In the genomic region with DNA sequence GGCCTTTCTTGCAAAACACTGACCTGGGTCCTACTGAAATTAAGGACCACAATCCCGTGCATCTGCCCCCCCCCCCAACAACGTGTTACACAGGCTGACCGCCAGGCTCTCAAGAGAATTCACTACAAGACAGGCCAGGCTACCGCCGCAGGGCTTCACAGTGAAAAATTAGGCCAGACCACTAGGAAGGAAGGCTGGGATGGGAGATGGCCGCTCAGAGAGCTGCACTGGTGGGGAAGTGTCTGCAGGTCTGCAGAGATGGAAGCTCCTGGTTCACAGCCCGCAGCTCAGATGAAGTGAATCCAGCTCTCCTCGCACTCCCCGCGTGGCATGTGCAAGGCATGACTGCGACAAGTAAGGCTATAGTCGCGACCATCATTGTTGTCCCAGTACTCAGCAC, we compare ENCODE assay signal across 8 mouse cellular contexts. TPM values are rescaled to one million over a fixed set of nuclear protein-coding genes. Genes with fewer than 3 reads are reported as not detected.
DNase-seq lines count a peak whose midpoint lies in the region; ATAC-seq lines count a peak whose summit lies in the region.

No protein-coding gene starts in this region.

- H3K9ac ChIP-seq in forebrain, embryonic 11.5 days (ENCODE audit: low read length) = no peak overlapping the region
- no peak overlapping the region for H3K9ac ChIP-seq in liver, embryonic 13.5 days

- H3K9me3 ChIP-seq in forebrain, embryonic 10.5 days = no peaks in the 10 kb centered on the region
- no peaks in the 10 kb centered on the region for H3K9me3 ChIP-seq in forebrain, embryonic 11.5 days (ENCODE audit: control insufficient read depth, low read length)
- H3K9me3 ChIP-seq in liver, embryonic 13.5 days (replicated peaks) = no peaks in the 10 kb centered on the region

- H3K36me3 ChIP-seq in forebrain, embryonic 10.5 days (replicated peaks) = no peaks in the 10 kb centered on the region
- H3K36me3 ChIP-seq in forebrain, embryonic 11.5 days (ENCODE audit: control insufficient read depth, insufficient read depth, low read length) = no peaks in the 10 kb centered on the region
- no peaks in the 10 kb centered on the region for H3K36me3 ChIP-seq in liver, embryonic 13.5 days

- H3K4me1 ChIP-seq in forebrain, embryonic 10.5 days = peaks cover 22% of the 10 kb centered on the region
- peaks cover 5% of the 10 kb centered on the region; the same call in 1 of the 2 replicates for H3K4me1 ChIP-seq in forebrain, embryonic 11.5 days (replicated peaks; ENCODE audit: control insufficient read depth, insufficient read depth, low read length)
- H3K4me1 ChIP-seq in liver, embryonic 13.5 days (replicated peaks) = peaks cover 36% of the 10 kb centered on the region

- DNase-seq in forebrain, embryonic 10.5 days (ENCODE audit: extremely low spot score, low spot score) = no peak
- no peak for DNase-seq in forebrain, embryonic 11.5 days (ENCODE audit: low spot score)
- DNase-seq in right cerebral cortex, postnatal 4 days = peak; percentile 25
- DNase-seq in right cerebral cortex, adult 18-20 months = no peak
- no peak for DNase-seq in liver, embryonic 13.5 days
- no peak for DNase-seq in spleen, adult 18-20 months
- no peak for DNase-seq in urinary bladder, postnatal 14 days (ENCODE audit: low spot score)
- DNase-seq in adrenal gland, adult (ENCODE audit: inconsistent age in 2 of 2, low spot score in 1 of 2) = no peak

- no peak for ATAC-seq in forebrain, embryonic 11.5 days (replicated peaks; ENCODE audit: low FRiP score)
- no peak for ATAC-seq in liver, embryonic 13.5 days (ENCODE audit: low read depth)

- H3K27me3 ChIP-seq in forebrain, embryonic 10.5 days (ENCODE audit: poor library complexity, severe bottlenecking) = peaks cover 51% of the 10 kb centered on the region
- peaks cover 14% of the 10 kb centered on the region for H3K27me3 ChIP-seq in forebrain, embryonic 11.5 days (ENCODE audit: control insufficient read depth, insufficient read depth, low read length)
- peaks cover 32% of the 10 kb centered on the region for H3K27me3 ChIP-seq in liver, embryonic 13.5 days

- peak overlapping the region; percentile 79 for H3K4me3 ChIP-seq in forebrain, embryonic 10.5 days
- no peak overlapping the region for H3K4me3 ChIP-seq in forebrain, embryonic 11.5 days (ENCODE audit: low read depth, low read length)
- H3K4me3 ChIP-seq in liver, embryonic 13.5 days (replicated peaks) = no peak overlapping the region

- no peak overlapping the region for H3K27ac ChIP-seq in forebrain, embryonic 10.5 days
- H3K27ac ChIP-seq in forebrain, embryonic 11.5 days (ENCODE audit: low read depth, low read length) = no peak overlapping the region
- H3K27ac ChIP-seq in liver, embryonic 13.5 days = no peak overlapping the region

- no peak overlapping the region for H3K4me2 ChIP-seq in forebrain, embryonic 11.5 days (ENCODE audit: low read depth, low read length, severe bottlenecking)
- peak overlapping the region; percentile 72 for H3K4me2 ChIP-seq in liver, embryonic 13.5 days

- WGBS in forebrain, embryonic 10.5 days = 73% methylated on average over 13 of the region's 13 CpGs
- 73% methylated on average over 13 of the region's 13 CpGs for WGBS in forebrain, embryonic 11.5 days
- WGBS in liver, embryonic 13.5 days (ENCODE audit: insufficient replicate concordance) = 60% methylated on average over 13 of the region's 13 CpGs

RNA-seq across cellular contexts. Expression of a gene that starts 1.2 kb away (rescaled TPM):
- 0.66 and 0.68 TPM in 2 replicates for polyA plus RNA-seq in forebrain, embryonic 10.5 days (2016; fragmentation: Nextera tagmentation; extraction: Ambion mirVana)
- 0.76 and 0.79 TPM in 2 replicates for polyA plus RNA-seq in forebrain, embryonic 11.5 days (2014; fragmentation: Nextera tagmentation; extraction: Ambion mirVana)
- 0.87 and 1.0 TPM in 2 replicates for polyA plus RNA-seq in liver, embryonic 13.5 days (2015; fragmentation: Nextera tagmentation; extraction: Ambion mirVana)

RNA-seq across cellular contexts. Expression of a gene that starts 1.2 kb away (rescaled TPM):
- polyA plus RNA-seq in forebrain, embryonic 10.5 days (2016; fragmentation: Nextera tagmentation; extraction: Ambion mirVana) = 1.1 and 1.5 TPM in 2 replicates
- 1.4 and 2.0 TPM in 2 replicates for polyA plus RNA-seq in forebrain, embryonic 11.5 days (2014; fragmentation: Nextera tagmentation; extraction: Ambion mirVana)
- polyA plus RNA-seq in liver, embryonic 13.5 days (2015; fragmentation: Nextera tagmentation; extraction: Ambion mirVana) = 1.1 TPM in 2 replicates

RNA-seq across cellular contexts. Expression of a gene that starts 5.6 kb away (rescaled TPM):
- polyA plus RNA-seq in forebrain, embryonic 10.5 days (2016; fragmentation: Nextera tagmentation; extraction: Ambion mirVana) = 0.02 TPM in 1 of 2 replicates, not detected in the other
- polyA plus RNA-seq in forebrain, embryonic 11.5 days (2014; fragmentation: Nextera tagmentation; extraction: Ambion mirVana) = 0.08 and 0.15 TPM in 2 replicates
- not detected in 2 replicates for polyA plus RNA-seq in liver, embryonic 13.5 days (2015; fragmentation: Nextera tagmentation; extraction: Ambion mirVana)

RNA-seq across cellular contexts. Expression of a gene that starts 17.2 kb away (rescaled TPM):
- polyA plus RNA-seq in forebrain, embryonic 10.5 days (2016; fragmentation: Nextera tagmentation; extraction: Ambion mirVana) = 0.05 TPM in 1 of 2 replicates, not detected in the other
- not detected in 2 replicates for polyA plus RNA-seq in forebrain, embryonic 11.5 days (2014; fragmentation: Nextera tagmentation; extraction: Ambion mirVana)
- 0.12 and 0.16 TPM in 2 replicates for polyA plus RNA-seq in liver, embryonic 13.5 days (2015; fragmentation: Nextera tagmentation; extraction: Ambion mirVana)
